Mouse (Mus musculus) embryonic facial prominence, embryonic 11.5 days (tissue): ENCODE data around the gene Ldoc1. TPM values are rescaled to one million over a fixed set of nuclear protein-coding genes. Genes with fewer than 3 reads are reported as not detected.
A peak's percentile ranks its signal among the peaks of the same experiment; 100 is the strongest.

Experiments
- ATAC-seq: fragments of 200-750 bp; cut with Nextera tagmentation; replicated peaks from 2 replicates; pipeline ENCODE4 v1.8.0; 2017; ENCODE audit warnings: low read depth; ENCODE audit not compliant: insufficient number of reproducible peaks, low FRiP score, low TSS enrichment
- DNase-seq: peaks from one replicate; pipeline ENCODE4 v3.0.0-alpha.2; 2015; ENCODE audit warnings: low spot score
- H3K27ac ChIP-seq: fragments of 300-500 bp; sonication (generic); replicated peaks from 2 replicates; pipeline ENCODE4 v1.5.1; 2014; ENCODE audit warnings: mild to moderate bottlenecking, low read depth, low read length, control low read depth
- H3K27me3 ChIP-seq: fragments of 300-500 bp; sonication (generic); 2 replicates; pipeline ENCODE4 v1.6.1; 2014; ENCODE audit warnings: mild to moderate bottlenecking, low read length, moderate library complexity, mixed read lengths; ENCODE audit not compliant: control insufficient read depth, insufficient read depth
- H3K36me3 ChIP-seq: fragments of 300-500 bp; sonication (generic); replicated peaks from 2 replicates; pipeline ENCODE4 v1.6.1; 2014; ENCODE audit warnings: low read depth, mild to moderate bottlenecking, low read length, moderate library complexity, mixed read lengths; ENCODE audit not compliant: control insufficient read depth, insufficient read depth
- H3K4me1 ChIP-seq: fragments of 300-500 bp; sonication (generic); 2 replicates; pipeline ENCODE4 v1.6.1; 2014; ENCODE audit warnings: low read length, mixed read lengths; ENCODE audit not compliant: control insufficient read depth, insufficient read depth
- H3K4me2 ChIP-seq: fragments of 300-500 bp; sonication (generic); 2 replicates; pipeline ENCODE4 v1.6.1; 2014; ENCODE audit warnings: low read depth, mild to moderate bottlenecking, control low read depth, low read length, moderate library complexity
- H3K4me3 ChIP-seq: fragments of 300-500 bp; sonication (generic); 2 replicates; pipeline ENCODE4 v1.5.1; 2014; ENCODE audit warnings: low read depth, low read length, control low read depth
- H3K9ac ChIP-seq: fragments of 300-500 bp; sonication (generic); replicated peaks from 2 replicates; pipeline ENCODE4 v1.6.1; 2014; ENCODE audit warnings: mild to moderate bottlenecking, control low read depth, low read length
- H3K9me3 ChIP-seq: fragments of 300-500 bp; sonication (generic); replicated peaks from 2 replicates; pipeline ENCODE4 v1.6.1; 2016; ENCODE audit warnings: mild to moderate bottlenecking, low read length, inconsistent platforms, mixed read lengths; ENCODE audit not compliant: control insufficient read depth
- WGBS: fragments of 180-500 bp; shearing (Covaris S2); extraction: QIAGEN DNeasy Blood & Tissue Kit; methylation state at CpG from one replicate; pipeline ENCODE4 v1.1.7; 2014; 5-methylcytosine and 5-hydroxymethylcytosine counted together
- polyA plus RNA-seq: library from polyadenylated mRNA; unstranded; fragments of >200 nt; fragmentation: Nextera tagmentation; extraction: Ambion mirVana; gene quantifications from 2 replicates; pipeline ENCODE4 v1.2.1, GENCODE M21; 2014

Gene Ldoc1
- 0.66 and 1.3 TPM in 2 replicates for polyA plus RNA-seq

DNA sequence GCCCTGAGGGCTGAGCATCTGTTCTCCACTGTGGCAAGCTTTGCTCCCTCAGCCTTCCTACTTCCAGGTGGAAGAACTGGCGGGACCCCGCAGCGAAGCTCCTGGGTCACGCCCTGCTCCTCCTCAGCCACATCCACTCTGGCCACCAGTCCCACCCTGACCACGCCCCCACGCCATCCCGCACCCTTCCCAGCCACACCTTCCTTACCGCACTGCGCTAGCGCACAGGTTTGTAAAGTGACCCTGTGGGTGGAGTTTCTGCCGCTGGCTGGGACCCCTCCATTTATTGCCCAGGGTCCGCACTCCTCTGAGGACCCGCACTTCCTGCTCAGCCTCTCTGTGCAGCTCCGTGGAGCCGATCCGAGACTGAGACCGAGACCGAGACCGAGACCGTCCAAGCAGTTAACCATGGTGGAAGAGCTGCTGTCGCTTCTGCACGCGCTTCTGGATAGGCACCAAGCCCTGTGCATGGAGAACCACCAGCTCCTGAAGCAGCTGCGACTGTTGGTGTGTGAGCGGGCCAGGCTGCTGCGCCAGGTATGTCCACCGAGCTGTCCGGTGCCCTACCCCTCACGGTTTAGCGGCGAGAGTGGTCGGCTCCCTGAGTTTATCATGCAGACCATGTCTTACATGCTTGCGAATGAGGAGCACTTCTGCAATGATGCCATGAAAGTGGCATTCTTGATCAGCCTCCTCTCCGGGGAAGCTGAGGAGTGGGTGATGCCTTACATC is at the start of gene Ldoc1:
TSS of gene Ldoc1 (plus strand) at position 196 of the 732 bp plus-strand sequence.
- H3K4me2 ChIP-seq, result peak within 1 kb of the TSS; percentile 52
- H3K36me3 ChIP-seq, result no peaks in the 10 kb centered on the region
- no peak within 1 kb of the TSS for H3K9ac ChIP-seq
- H3K4me3 ChIP-seq, result peak within 1 kb of the TSS; percentile 23
- ATAC-seq (0 out of 2 replicates have a peak, but pooled peaks have one; percentile 56), DNase-seq (peak; percentile 2)
- no peaks in the 10 kb centered on the region for H3K27me3 ChIP-seq
- H3K4me1 ChIP-seq, result no peaks in the 10 kb centered on the region
- no peaks in the 10 kb centered on the region for H3K9me3 ChIP-seq
- no peak within 1 kb of the TSS for H3K27ac ChIP-seq
- WGBS, result 35% methylated on average over 34 of the region's 34 CpGs

GRCm38 (mm10) chrX:61710131-61710530 is 834 bp downstream of the Ldoc1 start:
- Histone ChIP-seq H3K9me3 (no peaks in the 10 kb centered on the region), H3K9ac (no peak overlapping the region), H3K27ac (no peak overlapping the region), H3K36me3 (no peaks in the 10 kb centered on the region), H3K4me3 (no peak overlapping the region), H3K4me1 (no peaks in the 10 kb centered on the region), H3K4me2 (no peak overlapping the region), H3K27me3 (no peaks in the 10 kb centered on the region)
- 83% methylated on average over 7 of the region's 7 CpGs for WGBS
- no peak for DNase-seq
- ATAC-seq, result no peak

DNA sequence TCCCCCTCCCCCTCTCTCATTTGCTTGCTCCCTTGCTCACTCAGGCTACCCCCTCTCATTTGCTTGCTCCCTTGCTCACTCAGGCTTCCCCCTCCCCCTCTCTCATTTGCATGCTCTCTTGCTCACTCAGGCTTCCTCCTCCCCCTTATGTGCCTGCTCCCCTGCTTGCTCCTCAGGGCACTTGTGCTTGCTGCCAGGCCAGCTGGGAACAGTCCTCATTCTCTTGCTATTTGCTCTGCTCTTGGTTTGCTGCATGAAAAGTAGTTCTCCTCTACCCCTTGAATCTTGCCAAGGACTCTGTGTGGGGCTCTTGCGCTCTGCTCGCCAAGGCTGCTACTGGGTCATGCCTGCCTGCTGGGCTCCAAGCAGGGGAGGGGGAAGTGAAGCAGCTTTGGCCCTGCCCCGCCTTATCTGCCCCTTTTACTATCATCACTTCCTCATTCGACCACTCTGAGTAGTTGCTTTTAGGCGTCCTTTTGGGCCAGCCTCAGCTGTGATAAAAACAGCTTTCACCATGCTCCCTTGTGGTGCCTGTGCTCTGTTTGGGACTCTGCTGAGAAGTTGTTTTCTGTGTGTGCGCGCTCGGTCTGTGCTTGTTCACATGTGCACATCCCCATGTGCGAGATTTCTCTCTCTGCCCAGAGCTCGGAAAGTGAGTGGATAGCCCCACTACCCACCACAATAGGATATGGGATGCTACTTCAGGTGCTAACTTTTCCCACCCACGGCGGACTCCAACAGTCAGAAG is 13.2 kb downstream of the Ldoc1 start:
- no peak overlapping the region for H3K4me3 ChIP-seq
- peak; percentile 13 for DNase-seq
- 34% methylated on average over 12 of the region's 12 CpGs for WGBS

DNA sequence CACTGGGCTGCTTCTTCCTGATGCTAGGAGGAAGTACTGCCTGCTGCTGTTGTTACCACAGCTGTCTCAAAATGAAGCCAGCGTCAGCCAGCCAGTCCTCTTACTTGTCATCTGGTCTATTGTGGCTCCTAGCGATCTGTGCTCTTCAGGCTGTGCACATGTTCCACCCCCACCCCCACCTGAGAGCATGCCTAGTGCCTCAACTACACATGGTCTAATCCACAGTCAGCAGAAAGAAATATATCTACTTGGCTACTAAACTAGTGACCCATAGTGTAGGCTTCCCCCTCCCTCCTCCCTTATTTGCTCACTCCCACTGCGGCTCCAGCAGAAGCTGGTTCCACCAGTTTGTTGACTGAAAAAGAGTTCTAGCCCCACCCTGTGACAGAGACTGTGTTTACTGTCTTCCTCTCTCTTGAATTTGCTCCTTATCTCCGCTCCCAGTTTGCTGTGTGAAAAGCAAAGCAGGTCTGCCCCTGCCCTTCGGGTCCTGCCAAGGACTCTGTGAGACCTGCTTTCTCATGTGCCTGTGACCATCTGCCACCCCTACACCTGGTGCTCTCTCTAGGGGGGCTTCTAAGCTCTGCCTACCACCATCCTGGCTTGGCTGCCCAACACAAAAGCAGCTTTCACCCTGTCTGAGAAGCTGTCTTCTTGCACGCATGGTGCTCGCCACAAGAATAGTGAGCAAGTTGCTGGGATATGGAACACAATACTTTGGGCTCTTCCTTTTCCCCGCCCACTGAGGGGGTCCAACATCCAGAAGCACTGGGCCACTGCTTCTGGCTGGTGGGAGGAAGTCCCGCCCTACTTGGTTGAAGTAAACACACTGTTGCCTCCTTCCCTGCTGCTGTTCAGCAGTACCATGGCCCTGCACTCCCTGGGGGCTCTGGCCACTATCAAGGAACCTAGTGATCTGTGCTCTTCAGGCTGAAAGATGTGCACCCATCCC is 14.0 kb downstream of the Ldoc1 start:
- ATAC-seq, result no peak; the same call in 1 of the 2 replicates
- no peak for DNase-seq
- H3K27me3 ChIP-seq, result no peaks in the 10 kb centered on the region
- no peak overlapping the region for H3K4me3 ChIP-seq
- H3K27ac ChIP-seq, result no peak overlapping the region
- no peaks in the 10 kb centered on the region for H3K36me3 ChIP-seq
- H3K9ac ChIP-seq, result no peak overlapping the region
- no peaks in the 10 kb centered on the region for H3K4me1 ChIP-seq
- no peaks in the 10 kb centered on the region for H3K9me3 ChIP-seq
- WGBS, result 49% methylated on average over 9 of the region's 9 CpGs
- H3K4me2 ChIP-seq, result no peak overlapping the region

More for the DNA sequence above, 13.2 kb downstream of the Ldoc1 start:
- Histone ChIP-seq H3K4me2 (peak overlapping the region; percentile 10; the same call in 1 of the 2 replicates), H3K36me3 (no peaks in the 10 kb centered on the region), H3K9me3 (no peaks in the 10 kb centered on the region), H3K4me1 (no peaks in the 10 kb centered on the region), H3K27me3 (no peaks in the 10 kb centered on the region), H3K27ac (no peak overlapping the region), H3K9ac (no peak overlapping the region)
- ATAC-seq, result peak; percentile 65

- Histone ChIP-seq H3K36me3 (no peaks in the 10 kb centered on the region), H3K4me1 (no peaks in the 10 kb centered on the region), H3K9ac (no peak overlapping the region), H3K9me3 (no peaks in the 10 kb centered on the region), H3K27ac (no peak overlapping the region), H3K4me2 (no peak overlapping the region), H3K27me3 (no peaks in the 10 kb centered on the region), H3K4me3 (no peak overlapping the region)
- WGBS, result 40% methylated on average over 2 of the region's 2 CpGs
- DNase-seq (no peak), ATAC-seq (no peak)
Observed at GRCm38 (mm10) chrX:61727516-61728310, 18.4 kb downstream of the Ldoc1 start.
